Mouse (Mus musculus): ENCODE measurements around the gene Nhlh1. TPM values are rescaled to one million over a fixed set of nuclear protein-coding genes. Genes with fewer than 3 reads are reported as not detected.

Gene Nhlh1
- polyA plus RNA-seq, 1 experiment from 2014 or later: not detected

GRCm38 (mm10) chr1:172071556-172071955 lies 14.2 kb upstream of the Nhlh1 start:
- no peak overlapping the region for H3K9ac ChIP-seq
- no peak for ATAC-seq (ENCODE audit: extremely low read depth, insufficient number of reproducible peaks, low FRiP score, low TSS enrichment)
- H3K36me3 ChIP-seq: peaks cover 100% of the 10 kb centered on the region
- H3K9me3 ChIP-seq: no peaks in the 10 kb centered on the region
- no peak overlapping the region for H3K4me3 ChIP-seq
- no peak overlapping the region for H3K27ac ChIP-seq (replicated peaks)
- WGBS: 66% methylated on average over 4 of the region's 4 CpGs
- no peak overlapping the region for H3K4me2 ChIP-seq
- no peaks in the 10 kb centered on the region for H3K27me3 ChIP-seq (replicated peaks)
- peaks cover 10% of the 10 kb centered on the region for H3K4me1 ChIP-seq

GRCm38 (mm10) chr1:172070227-172070626 lies 12.9 kb upstream of the Nhlh1 start:
- Histone ChIP-seq H3K4me2 (no peak overlapping the region), H3K9ac (no peak overlapping the region), H3K4me3 (no peak overlapping the region), H3K36me3 (peaks cover 100% of the 10 kb centered on the region), H3K4me1 (peaks cover 10% of the 10 kb centered on the region), H3K27ac (replicated peaks) (no peak overlapping the region), H3K9me3 (no peaks in the 10 kb centered on the region), H3K27me3 (replicated peaks) (no peaks in the 10 kb centered on the region)
- WGBS: 38% methylated on average over 6 of the region's 6 CpGs
- ATAC-seq (ENCODE audit: extremely low read depth, insufficient number of reproducible peaks, low FRiP score, low TSS enrichment): no peak

GRCm38 (mm10) chr1:172064613-172065141 lies 7.3 kb upstream of the Nhlh1 start:
- Histone ChIP-seq H3K4me1 (peaks cover 12% of the 10 kb centered on the region), H3K4me3 (no peak overlapping the region), H3K9me3 (no peaks in the 10 kb centered on the region), H3K4me2 (no peak overlapping the region), H3K27me3 (replicated peaks) (0 out of 2 replicates have a peak, but pooled peaks cover 2% of the 10 kb centered on the region), H3K9ac (no peak overlapping the region), H3K27ac (replicated peaks) (no peak overlapping the region), H3K36me3 (peaks cover 61% of the 10 kb centered on the region)
- WGBS: 74% methylated on average over 13 of the region's 13 CpGs
- ATAC-seq (ENCODE audit: extremely low read depth, insufficient number of reproducible peaks, low FRiP score, low TSS enrichment): no peak

GRCm38 (mm10) chr1:172063291-172064023 lies 6.1 kb upstream of the Nhlh1 start:
- H3K36me3 ChIP-seq: peaks cover 49% of the 10 kb centered on the region
- ATAC-seq (ENCODE audit: extremely low read depth, insufficient number of reproducible peaks, low FRiP score, low TSS enrichment): no peak
- no peak overlapping the region for H3K4me3 ChIP-seq
- H3K4me2 ChIP-seq: no peak overlapping the region
- 41% methylated on average over 4 of the region's 4 CpGs for WGBS
- H3K27me3 ChIP-seq (replicated peaks): 0 out of 2 replicates have a peak, but pooled peaks cover 10% of the 10 kb centered on the region
- no peak overlapping the region for H3K9ac ChIP-seq
- no peak overlapping the region for H3K27ac ChIP-seq (replicated peaks)
- H3K9me3 ChIP-seq: no peaks in the 10 kb centered on the region
- H3K4me1 ChIP-seq: peaks cover 12% of the 10 kb centered on the region

- H3K27ac ChIP-seq (replicated peaks): no peak overlapping the region
- H3K27me3 ChIP-seq (replicated peaks): peaks cover 22% of the 10 kb centered on the region
- no peak overlapping the region for H3K4me3 ChIP-seq
- H3K4me2 ChIP-seq: no peak overlapping the region
- no peak for ATAC-seq (ENCODE audit: extremely low read depth, insufficient number of reproducible peaks, low FRiP score, low TSS enrichment)
- no peak overlapping the region for H3K9ac ChIP-seq
- H3K9me3 ChIP-seq: no peaks in the 10 kb centered on the region
- H3K36me3 ChIP-seq: peaks cover 35% of the 10 kb centered on the region
- WGBS: 78% methylated on average over 2 of the region's 2 CpGs
- H3K4me1 ChIP-seq: peaks cover 12% of the 10 kb centered on the region
These were observed 4.7 kb upstream of the Nhlh1 start for GRCm38 (mm10) chr1:172062101-172062500.

- no peaks in the 10 kb centered on the region for H3K9me3 ChIP-seq
- no peak overlapping the region for H3K9ac ChIP-seq
- peaks cover 26% of the 10 kb centered on the region for H3K36me3 ChIP-seq
- peaks cover 12% of the 10 kb centered on the region for H3K4me1 ChIP-seq
- H3K4me2 ChIP-seq: no peak overlapping the region
- ATAC-seq (ENCODE audit: extremely low read depth, insufficient number of reproducible peaks, low FRiP score, low TSS enrichment): no peak
- H3K27me3 ChIP-seq (replicated peaks): peaks cover 31% of the 10 kb centered on the region
- no peak overlapping the region for H3K4me3 ChIP-seq
- WGBS: 32% methylated on average over 8 of the region's 8 CpGs
- H3K27ac ChIP-seq (replicated peaks): no peak overlapping the region
These were observed 3.8 kb upstream of the Nhlh1 start for GRCm38 (mm10) chr1:172061217-172061616.

GRCm38 (mm10) chr1:172060659-172061058 lies 3.3 kb upstream of the Nhlh1 start:
- H3K4me1 ChIP-seq: peaks cover 12% of the 10 kb centered on the region
- WGBS: 42% methylated on average over 4 of the region's 4 CpGs
- no peaks in the 10 kb centered on the region for H3K9me3 ChIP-seq
- peaks cover 36% of the 10 kb centered on the region for H3K27me3 ChIP-seq (replicated peaks)
- H3K4me3 ChIP-seq: no peak overlapping the region
- ATAC-seq (ENCODE audit: extremely low read depth, insufficient number of reproducible peaks, low FRiP score, low TSS enrichment): no peak
- H3K4me2 ChIP-seq: no peak overlapping the region
- H3K9ac ChIP-seq: no peak overlapping the region
- H3K27ac ChIP-seq (replicated peaks): no peak overlapping the region
- peaks cover 21% of the 10 kb centered on the region for H3K36me3 ChIP-seq

- Histone ChIP-seq H3K27ac (replicated peaks) (no peak overlapping the region), H3K4me1 (peaks cover 17% of the 10 kb centered on the region), H3K9me3 (no peaks in the 10 kb centered on the region), H3K27me3 (replicated peaks) (peaks cover 54% of the 10 kb centered on the region), H3K9ac (no peak overlapping the region), H3K36me3 (peaks cover 3% of the 10 kb centered on the region; the same call in 1 of the 2 replicates), H3K4me2 (no peak overlapping the region), H3K4me3 (no peak overlapping the region)
- 63% methylated on average over 7 of the region's 7 CpGs for WGBS
- ATAC-seq (ENCODE audit: extremely low read depth, insufficient number of reproducible peaks, low FRiP score, low TSS enrichment): no peak
These were observed 1.5 kb upstream of the Nhlh1 start for GRCm38 (mm10) chr1:172058874-172059273.

GRCm38 (mm10) chr1:172058321-172058720 lies 948 bp upstream of the Nhlh1 start:
- H3K36me3 ChIP-seq: no peaks in the 10 kb centered on the region
- H3K9ac ChIP-seq: no peak overlapping the region
- H3K4me1 ChIP-seq: peaks cover 17% of the 10 kb centered on the region
- H3K4me2 ChIP-seq: no peak overlapping the region
- no peaks in the 10 kb centered on the region for H3K9me3 ChIP-seq
- WGBS: 69% methylated on average over 6 of the region's 6 CpGs
- no peak for ATAC-seq (ENCODE audit: extremely low read depth, insufficient number of reproducible peaks, low FRiP score, low TSS enrichment)
- no peak overlapping the region for H3K27ac ChIP-seq (replicated peaks)
- H3K27me3 ChIP-seq (replicated peaks): peaks cover 60% of the 10 kb centered on the region
- H3K4me3 ChIP-seq: no peak overlapping the region

GRCm38 (mm10) chr1:172056251-172056650 lies 1.1 kb downstream of the Nhlh1 start:
- no peak overlapping the region for H3K9ac ChIP-seq
- peaks cover 78% of the 10 kb centered on the region for H3K27me3 ChIP-seq (replicated peaks)

GRCm38 (mm10) chr1:172053541-172054440 lies 3.6 kb downstream of the Nhlh1 start:
- H3K9me3 ChIP-seq: no peaks in the 10 kb centered on the region
- ATAC-seq (ENCODE audit: extremely low read depth, insufficient number of reproducible peaks, low FRiP score, low TSS enrichment): 0 out of 2 replicates have a peak, but pooled peaks have one; percentile 20
- no peaks in the 10 kb centered on the region for H3K36me3 ChIP-seq
- H3K4me3 ChIP-seq: peak overlapping the region; percentile 51
- 2% methylated on average over 42 of the region's 42 CpGs for WGBS
- H3K4me2 ChIP-seq: peak overlapping the region; percentile 81
- no peak overlapping the region for H3K27ac ChIP-seq (replicated peaks)
- peaks cover 83% of the 10 kb centered on the region for H3K27me3 ChIP-seq (replicated peaks)
- H3K4me1 ChIP-seq: peaks cover 18% of the 10 kb centered on the region
- peak overlapping the region; percentile 74 for H3K9ac ChIP-seq

More at GRCm38 (mm10) chr1:172056251-172056650, 1.1 kb downstream of the Nhlh1 start:
- 59% methylated on average over 4 of the region's 4 CpGs for WGBS
- ATAC-seq (ENCODE audit: extremely low read depth, insufficient number of reproducible peaks, low FRiP score, low TSS enrichment): no peak
- no peaks in the 10 kb centered on the region for H3K9me3 ChIP-seq
- no peak overlapping the region for H3K27ac ChIP-seq (replicated peaks)
- H3K36me3 ChIP-seq: no peaks in the 10 kb centered on the region
- H3K4me1 ChIP-seq: peaks cover 20% of the 10 kb centered on the region
- no peak overlapping the region for H3K4me3 ChIP-seq
- H3K4me2 ChIP-seq: no peak overlapping the region
